Mouse (Mus musculus) testis, adult 2 months (tissue): ENCODE data around the gene Camta1. TPM values are rescaled to one million over a fixed set of nuclear protein-coding genes. Genes with fewer than 3 reads are reported as not detected.

ENCODE experiments used
- H3K27ac ChIP-seq: fragments of 200-500 bp; 2 replicates; pipeline ENCODE4 v1.5.1; 2012; ENCODE audit warnings: low read depth, low read length; ENCODE audit not compliant: control insufficient read depth, insufficient read depth
- H3K27me3 ChIP-seq: fragments of 200-500 bp; 2 replicates; pipeline ENCODE4 v1.6.1; 2012; ENCODE audit warnings: mild to moderate bottlenecking, low read length, moderate library complexity; ENCODE audit not compliant: control insufficient read depth, insufficient read depth
- H3K36me3 ChIP-seq: fragments of 200-500 bp; 2 replicates; pipeline ENCODE4 v1.6.1; 2012; ENCODE audit warnings: mild to moderate bottlenecking, low read length; ENCODE audit not compliant: control insufficient read depth, insufficient read depth
- H3K4me1 ChIP-seq: fragments of 200-500 bp; 2 replicates; pipeline ENCODE4 v1.6.1; 2012; ENCODE audit warnings: low read length; ENCODE audit not compliant: control insufficient read depth, insufficient read depth
- H3K4me3 ChIP-seq: fragments of 200-500 bp; 2 replicates; pipeline ENCODE4 v1.5.1; 2012; ENCODE audit warnings: low read depth, mild to moderate bottlenecking, low read length, moderate library complexity, mixed read lengths; ENCODE audit not compliant: control insufficient read depth
- CTCF ChIP-seq: fragments of 200-500 bp; IDR thresholded peaks from 2 replicates; pipeline ENCODE4 v1.5.1; 2012; ENCODE audit warnings: low read depth, mild to moderate bottlenecking, inconsistent platforms, low read length, moderate library complexity; ENCODE audit not compliant: control insufficient read depth, insufficient read depth, insufficient replicate concordance
- POLR2A ChIP-seq: fragments of 200-500 bp; IDR thresholded peaks from 2 replicates; pipeline ENCODE4 v1.6.1; 2012; ENCODE audit warnings: low read depth, mild to moderate bottlenecking, inconsistent platforms, low read length, moderate library complexity; ENCODE audit not compliant: control insufficient read depth
- polyA plus RNA-seq: library from polyadenylated mRNA; depleted of rRNA; stranded (reverse); fragments of >200 nt; gene quantifications from 2 replicates; pipeline ENCODE4 v1.2.3, GENCODE M21; 2012

The Camta1 gene
- polyA plus RNA-seq, 1 experiment: 15.4 TPM

- H3K27me3 ChIP-seq: no peaks in the 10 kb centered on the region
- peaks cover 10% of the 10 kb centered on the region for H3K4me1 ChIP-seq
Observed at GRCm38 (mm10) chr4:151107131-151108001, 754.3 kb downstream of the Camta1 start.

GRCm38 (mm10) chr4:151106468-151106867, 755.2 kb downstream of the Camta1 start:
- H3K27me3 ChIP-seq: no peaks in the 10 kb centered on the region
- H3K4me3 ChIP-seq: no peak overlapping the region
- H3K36me3 ChIP-seq: no peaks in the 10 kb centered on the region
- peaks cover 10% of the 10 kb centered on the region for H3K4me1 ChIP-seq
- no peak overlapping the region for H3K27ac ChIP-seq
- TF ChIP-seq POLR2A: no peak

More at GRCm38 (mm10) chr4:151107131-151108001, 754.3 kb downstream of the Camta1 start:
- peak overlapping the region; percentile 80 for H3K4me3 ChIP-seq
- no peak for TF ChIP-seq POLR2A
- TF ChIP-seq CTCF: no peak
- no peaks in the 10 kb centered on the region for H3K36me3 ChIP-seq
- H3K27ac ChIP-seq: no peak overlapping the region

GRCm38 (mm10) chr4:151105886-151106285, 755.8 kb downstream of the Camta1 start:
- Histone ChIP-seq H3K4me1 (peaks cover 10% of the 10 kb centered on the region), H3K4me3 (no peak overlapping the region), H3K27me3 (no peaks in the 10 kb centered on the region), H3K36me3 (no peaks in the 10 kb centered on the region), H3K27ac (no peak overlapping the region)
- TF ChIP-seq POLR2A (no peak), CTCF (no peak)

GRCm38 (mm10) chr4:151104147-151104546, 757.5 kb downstream of the Camta1 start:
- Histone ChIP-seq H3K4me1 (peaks cover 10% of the 10 kb centered on the region), H3K36me3 (no peaks in the 10 kb centered on the region), H3K27me3 (no peaks in the 10 kb centered on the region), H3K4me3 (no peak overlapping the region), H3K27ac (no peak overlapping the region)
- no peak for TF ChIP-seq POLR2A
- no peak for TF ChIP-seq CTCF

- Histone ChIP-seq H3K27ac (no peak overlapping the region), H3K4me1 (peaks cover 10% of the 10 kb centered on the region), H3K27me3 (no peaks in the 10 kb centered on the region), H3K4me3 (no peak overlapping the region), H3K36me3 (no peaks in the 10 kb centered on the region)
- no peak for TF ChIP-seq POLR2A
- TF ChIP-seq CTCF: no peak
Observed at GRCm38 (mm10) chr4:151103646-151104045, 758.0 kb downstream of the Camta1 start.

- Histone ChIP-seq H3K27ac (no peak overlapping the region), H3K27me3 (no peaks in the 10 kb centered on the region), H3K4me3 (no peak overlapping the region), H3K36me3 (no peaks in the 10 kb centered on the region), H3K4me1 (no peaks in the 10 kb centered on the region)
- TF ChIP-seq CTCF: no peak
- TF ChIP-seq POLR2A: no peak
Observed at GRCm38 (mm10) chr4:151097104-151097438, 764.6 kb downstream of the Camta1 start.

GRCm38 (mm10) chr4:151096334-151097103, 765.2 kb downstream of the Camta1 start:
- no peaks in the 10 kb centered on the region for H3K27me3 ChIP-seq
- no peaks in the 10 kb centered on the region for H3K4me1 ChIP-seq
- H3K27ac ChIP-seq: no peak overlapping the region
- no peak for TF ChIP-seq CTCF
- TF ChIP-seq POLR2A: no peak
- no peak overlapping the region for H3K4me3 ChIP-seq
- no peaks in the 10 kb centered on the region for H3K36me3 ChIP-seq
